Mouse (Mus musculus) stomach, postnatal 0 days (tissue): ENCODE data around the gene Gnb2.
A peak's percentile ranks its signal among the peaks of the same experiment; 100 is the strongest.

Source experiments
- CTCF ChIP-seq: IDR thresholded peaks from 2 replicates; pipeline ENCODE4 v1.5.1; 2016; ENCODE audit warnings: antibody characterized with exemption, low read depth, mild to moderate bottlenecking, moderate library complexity
- EP300 ChIP-seq: optimal IDR thresholded peaks from 2 replicates; pipeline ENCODE3; 2016; ENCODE audit warnings: antibody characterized with exemption

DNA sequence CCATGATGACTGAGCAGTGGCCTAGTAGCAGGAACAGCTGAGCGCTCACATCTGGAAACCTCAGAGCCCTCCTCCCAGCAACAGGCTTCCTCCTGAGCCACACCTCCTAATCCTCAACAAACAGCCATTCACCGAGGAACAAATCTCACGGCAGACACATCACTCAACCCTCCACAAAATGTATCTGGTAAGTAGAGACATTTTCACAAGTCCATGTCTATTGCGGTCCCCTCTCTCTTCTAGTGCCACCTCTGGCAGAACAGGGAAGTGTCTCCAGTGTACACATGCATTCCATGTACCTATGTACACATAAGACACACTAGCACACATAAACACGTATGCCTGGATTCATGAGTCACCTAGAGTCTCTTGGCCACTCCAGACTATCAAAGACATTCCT is 17.8 kb upstream of the Gnb2 start:
- peak; percentile 59 for TF ChIP-seq CTCF
- TF ChIP-seq EP300 = no peak
